Mouse (Mus musculus): ENCODE results near the gene Rusc1. TPM values are rescaled to one million over a fixed set of nuclear protein-coding genes. Genes with fewer than 3 reads are reported as not detected.

Gene Rusc1
- total RNA-seq (2021): 10 to 100 TPM; 19.2 to 23.2 TPM
- long read RNA-seq, experiment 1, partial matches to known transcripts: 12 of 19 reads
- long read RNA-seq, experiment 1, other reads (novel, unspliced or antisense): 2 of 19 reads
- long read RNA-seq, experiment 2, partial matches to known transcripts: 6 of 15 reads
- long read RNA-seq, experiment 2, other reads (novel, unspliced or antisense): 2 of 15 reads

DNA sequence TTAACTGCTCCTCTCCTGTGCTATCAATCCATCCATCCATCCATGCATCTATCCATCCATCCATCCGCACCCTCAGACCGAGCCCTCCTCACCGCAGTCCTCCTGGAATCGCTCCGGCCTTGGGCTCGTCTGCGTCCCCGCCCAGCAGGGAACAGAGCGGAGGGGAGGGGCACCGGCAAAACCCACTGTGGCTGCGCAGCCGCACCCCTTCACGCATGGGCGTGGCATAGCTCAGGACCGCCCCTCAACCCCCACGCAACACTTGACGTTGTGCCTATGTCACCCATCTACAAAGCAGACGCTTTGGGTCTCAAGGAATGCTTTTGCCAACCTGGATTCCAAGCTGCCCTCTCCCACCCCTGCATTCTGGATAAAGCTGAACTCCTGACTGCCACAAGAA, at the start of gene Rusc1:
TSS of gene Rusc1 (minus strand) at position 137 of the 400 bp plus-strand sequence.
- peak; percentile 90 for DNase-seq

DNA sequence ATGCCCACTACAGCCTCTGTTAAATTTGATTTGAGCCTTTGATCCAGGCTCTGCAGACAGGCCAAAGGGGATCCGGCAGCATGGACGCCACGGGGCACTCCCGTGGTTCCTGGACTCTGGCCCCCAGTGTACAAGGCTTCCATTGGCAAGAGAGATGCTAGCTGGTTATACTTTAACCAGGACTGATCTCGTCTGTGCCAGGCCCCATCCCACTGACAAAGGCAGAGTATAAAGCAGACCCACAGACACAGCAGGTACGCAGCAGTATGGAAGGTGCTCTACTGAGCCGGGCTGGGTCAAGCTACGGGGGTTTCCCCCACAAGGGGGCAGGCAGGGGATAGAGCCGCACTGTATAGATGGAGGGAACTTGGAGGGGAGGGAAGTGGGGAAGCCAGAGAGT, 43.3 kb upstream of the Rusc1 start:
- DNase-seq: no peak

DNA sequence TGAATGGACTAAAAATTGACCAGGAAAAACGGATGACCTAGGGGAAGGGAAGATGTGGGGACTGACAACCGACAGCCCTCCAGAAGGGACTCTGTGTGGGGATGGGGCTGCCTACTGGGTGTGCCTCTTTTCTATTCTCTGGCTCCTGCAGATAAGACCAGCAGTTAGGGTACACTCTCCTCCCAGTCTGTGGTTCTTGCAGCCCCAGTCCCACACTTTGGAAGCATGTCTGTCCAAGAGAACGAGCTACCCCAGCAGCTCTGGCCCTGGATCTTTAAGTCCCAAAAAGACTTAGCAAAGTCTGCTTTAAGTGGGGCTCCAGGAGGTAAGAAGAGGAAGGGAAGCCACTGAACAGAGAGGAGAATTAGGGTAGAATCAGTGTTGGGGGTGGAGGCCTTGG, 42.8 kb upstream of the Rusc1 start, which contains the start of gene Pklr:
TSS of gene Pklr (plus strand) at position 185 of the 400 bp plus-strand sequence.
- no peak for DNase-seq

DNA sequence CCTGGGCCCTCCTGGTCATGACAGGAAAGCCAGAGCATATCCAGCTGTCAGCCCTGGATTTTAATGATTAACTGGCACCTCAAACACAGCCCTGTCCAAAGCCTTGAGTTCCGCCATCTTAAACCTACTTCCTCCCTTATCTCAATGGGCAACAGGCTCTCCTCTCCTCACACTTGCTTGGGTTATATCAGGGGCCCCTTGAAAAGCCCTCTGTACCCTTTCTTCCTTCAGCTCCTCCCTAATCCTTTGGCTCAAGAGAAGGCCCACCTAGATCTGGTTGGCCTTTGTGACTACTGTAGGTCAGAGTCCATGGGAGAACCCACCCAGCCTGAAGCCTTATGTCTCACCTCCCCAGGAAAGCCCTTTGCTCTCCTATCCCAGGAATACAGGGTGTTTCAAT, 40.6 kb upstream of the Rusc1 start:
- DNase-seq: no peak

DNA sequence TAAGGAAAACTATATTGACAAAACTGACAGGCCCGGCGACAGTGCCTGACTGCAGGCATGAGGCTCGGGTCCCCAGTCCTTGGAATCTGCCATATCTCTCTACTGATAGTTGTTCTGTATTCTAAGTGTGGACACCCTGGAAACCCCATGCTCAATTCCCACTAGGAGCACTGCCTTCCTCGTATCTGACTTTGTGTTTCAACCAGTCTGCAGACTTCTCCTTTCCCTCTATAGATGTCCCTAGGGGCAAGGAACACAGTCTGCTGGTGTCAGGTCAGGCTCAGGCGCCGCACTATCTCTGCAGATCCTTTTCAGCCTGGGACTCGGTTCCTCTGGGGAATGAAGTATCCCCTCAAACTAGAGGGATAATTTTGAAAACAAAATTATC, 39.9 kb upstream of the Rusc1 start:
- no peak for DNase-seq

DNA sequence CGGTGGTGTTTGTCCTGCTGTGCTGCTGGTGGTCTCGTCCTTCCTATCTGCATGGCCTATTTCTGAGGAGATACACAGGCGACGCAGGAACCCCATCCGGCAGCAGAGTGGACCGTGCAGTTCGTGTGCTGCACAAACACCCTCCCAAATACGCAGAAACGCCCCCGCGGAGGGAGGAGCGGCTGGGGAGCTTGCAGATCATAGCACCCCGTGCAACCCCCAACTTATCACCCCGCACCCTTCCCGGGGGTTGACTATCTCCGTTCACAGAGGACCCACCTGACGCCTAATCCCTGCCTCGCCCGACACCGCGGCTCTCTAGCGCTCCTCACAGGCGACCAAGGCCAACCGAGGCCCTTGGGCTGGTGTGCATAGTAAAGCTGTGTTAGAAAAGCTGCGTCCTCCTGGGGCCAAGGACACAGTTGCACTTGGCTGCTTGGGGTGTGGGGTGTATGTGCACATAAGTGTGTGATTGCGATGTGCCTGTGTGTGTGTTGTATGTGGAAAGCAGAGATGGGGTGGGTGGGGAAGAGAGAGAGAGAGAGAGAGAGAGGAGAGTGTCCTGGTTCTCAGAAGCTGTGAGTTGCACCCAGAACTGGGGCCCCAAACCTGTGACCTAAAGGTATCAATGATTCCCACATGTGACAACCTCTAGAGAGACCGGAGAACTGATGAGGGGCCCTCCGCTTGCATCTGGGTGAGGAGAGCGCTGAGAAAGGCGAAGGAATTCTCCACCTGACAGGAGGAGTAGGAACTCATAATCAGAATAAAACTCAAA, 39.4 kb upstream of the Rusc1 start:
- peak; percentile 70 for DNase-seq

DNA sequence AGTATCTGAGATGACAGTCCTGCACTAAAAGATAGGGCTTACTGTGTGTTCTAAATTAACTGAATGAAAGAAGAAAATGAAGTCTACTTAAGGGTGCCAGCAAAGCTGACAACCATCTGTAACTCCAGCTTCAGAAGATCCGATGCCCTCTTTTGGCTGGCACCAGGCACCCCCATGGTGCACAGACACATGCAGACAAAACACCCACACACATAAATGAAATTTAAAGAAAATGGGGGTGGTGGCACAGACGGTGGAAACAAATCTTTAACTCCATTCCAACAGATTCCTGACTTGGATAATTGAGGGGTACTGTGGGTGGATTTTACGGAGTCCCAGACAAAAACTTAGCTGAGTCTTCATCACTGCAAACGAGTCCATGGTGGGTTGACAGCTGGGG, 38.7 kb upstream of the Rusc1 start:
- no peak for DNase-seq

DNA sequence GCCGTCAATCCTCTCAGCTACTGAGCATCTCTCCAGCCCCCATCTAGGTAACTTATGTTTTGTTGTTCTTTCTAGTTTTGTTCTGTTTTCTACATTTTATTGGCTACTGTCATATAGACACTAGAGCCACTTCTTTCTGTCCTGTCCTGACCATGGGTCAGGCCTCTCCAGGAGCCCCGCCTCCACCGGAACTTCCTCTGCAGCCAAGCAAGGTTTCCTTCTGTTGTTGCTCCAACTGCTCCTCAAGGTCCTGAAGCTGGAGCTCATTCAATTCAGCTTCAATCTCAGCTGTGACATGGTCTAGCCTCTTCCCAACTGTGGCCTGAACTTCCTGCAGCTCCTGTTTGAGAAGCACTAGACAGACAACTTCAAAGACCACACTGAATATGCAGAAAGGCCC, 36.8 kb upstream of the Rusc1 start:
- peak; percentile 37 for DNase-seq

DNA sequence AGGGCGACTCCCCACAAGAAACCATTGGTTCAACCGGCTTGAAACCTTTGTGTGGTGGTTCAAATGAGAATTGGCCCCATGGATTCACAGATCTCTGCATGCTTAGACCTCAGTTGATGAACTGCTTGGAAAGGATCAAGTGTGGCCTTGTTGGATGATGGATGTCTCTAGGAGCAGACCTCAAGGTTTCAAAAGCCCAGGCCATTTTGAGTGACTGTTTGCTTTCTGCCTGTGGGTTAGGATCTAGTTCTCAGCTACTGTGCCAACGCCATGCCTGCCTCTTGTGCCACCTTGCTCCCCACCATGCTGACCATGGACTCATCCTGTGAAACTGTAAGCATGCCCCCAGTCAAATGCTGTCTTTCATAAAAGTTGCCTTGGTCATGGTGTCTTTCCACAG, 32.9 kb upstream of the Rusc1 start:
- DNase-seq: peak; percentile 18

DNA sequence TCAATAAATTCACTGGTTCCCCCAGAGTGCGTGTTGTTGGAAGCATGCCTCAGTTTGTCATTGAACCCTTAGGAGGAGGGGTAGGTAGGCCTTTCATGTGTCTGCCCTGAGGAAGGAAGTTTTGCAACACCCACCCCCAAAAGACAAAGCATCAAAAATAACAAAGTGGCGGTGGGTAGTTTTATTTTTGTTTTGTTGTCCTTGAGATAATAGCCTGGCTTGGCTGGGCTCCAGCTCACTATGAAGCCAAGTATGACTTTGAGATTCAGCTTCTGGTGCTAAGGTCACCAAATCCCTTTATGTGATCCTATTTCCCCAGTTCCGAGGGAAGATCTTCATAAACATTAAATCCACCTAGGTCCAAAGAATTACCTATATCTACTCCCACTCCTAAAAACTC, 31.1 kb upstream of the Rusc1 start:
- DNase-seq: peak; percentile 68

DNA sequence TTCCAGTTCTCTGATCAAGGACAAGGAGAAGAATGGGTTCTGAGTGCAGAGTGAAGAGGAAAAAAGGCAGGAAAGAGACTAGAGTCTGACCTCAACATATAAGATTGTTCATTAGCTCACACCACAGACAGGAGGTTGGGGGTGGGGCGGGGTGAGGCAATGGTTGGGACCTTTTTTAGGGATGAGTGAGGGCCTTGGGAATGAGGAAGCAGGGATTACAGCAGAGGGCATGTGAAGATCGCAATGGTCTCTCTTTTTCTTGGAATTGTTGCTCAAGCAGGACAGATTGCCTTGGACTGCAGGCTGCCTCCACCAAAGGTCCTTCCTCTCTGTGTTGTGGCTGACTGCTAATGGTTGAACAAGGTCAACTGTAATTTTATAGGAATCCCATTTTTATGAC, 30.2 kb upstream of the Rusc1 start:
- peak; percentile 67 for DNase-seq

DNA sequence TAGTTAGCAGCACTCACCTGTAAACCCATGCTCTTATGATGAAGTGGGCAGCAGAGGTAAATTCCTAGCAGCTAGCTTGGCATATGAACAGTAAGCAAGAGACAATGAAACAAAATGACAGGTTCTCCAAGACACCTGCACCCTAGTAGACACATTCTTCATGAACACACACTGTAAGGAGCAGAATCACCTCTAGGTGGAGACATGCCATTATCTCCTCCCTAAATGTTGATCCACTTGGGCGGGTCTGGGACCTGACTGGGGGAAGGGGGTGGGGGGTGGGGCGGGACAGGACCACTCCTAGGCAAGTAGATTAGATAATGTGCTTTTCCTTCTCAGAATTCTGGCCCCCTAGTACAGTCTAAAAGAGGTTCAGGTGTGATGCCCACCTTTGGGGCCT, 22.4 kb upstream of the Rusc1 start:
- no peak for DNase-seq

DNA sequence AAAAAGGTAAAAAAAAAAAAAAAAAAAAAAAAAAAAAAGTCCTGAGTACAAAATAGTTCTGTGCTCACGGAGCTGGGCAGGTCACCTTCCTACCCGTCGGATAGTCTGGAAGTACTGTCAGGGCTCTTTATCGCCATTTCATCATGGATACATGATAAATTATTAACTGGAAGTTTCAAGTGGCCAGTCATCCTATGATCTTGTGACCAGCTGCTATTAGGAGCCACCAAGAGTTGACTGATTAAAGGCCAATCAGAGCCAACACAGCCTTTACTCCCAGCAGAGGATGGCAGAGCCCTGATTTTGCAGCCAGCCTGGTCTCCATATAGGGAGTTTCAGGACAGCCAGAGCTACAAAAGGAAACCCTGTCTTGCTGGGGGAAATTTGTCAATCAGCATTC, 19.9 kb upstream of the Rusc1 start:
- no peak for DNase-seq

DNA sequence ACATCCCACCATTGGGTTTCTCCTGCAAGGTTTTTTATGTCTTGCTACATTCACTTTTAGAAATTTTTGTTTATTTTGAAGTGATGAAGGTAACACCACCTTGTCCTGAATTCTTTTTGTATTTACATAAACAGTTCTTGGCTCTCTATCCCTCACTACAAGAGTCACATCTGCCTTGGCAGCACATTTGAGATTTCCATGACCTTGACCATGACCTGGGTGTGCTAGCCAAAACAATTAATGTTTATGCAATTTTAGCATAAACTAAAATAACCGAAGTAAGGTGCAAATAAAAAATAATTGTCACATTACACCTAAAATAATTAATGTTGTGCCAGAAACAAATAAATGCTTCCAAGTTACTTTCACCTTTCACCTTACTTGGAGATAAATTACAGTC, 15.0 kb upstream of the Rusc1 start:
- peak; percentile 57 for DNase-seq

DNA sequence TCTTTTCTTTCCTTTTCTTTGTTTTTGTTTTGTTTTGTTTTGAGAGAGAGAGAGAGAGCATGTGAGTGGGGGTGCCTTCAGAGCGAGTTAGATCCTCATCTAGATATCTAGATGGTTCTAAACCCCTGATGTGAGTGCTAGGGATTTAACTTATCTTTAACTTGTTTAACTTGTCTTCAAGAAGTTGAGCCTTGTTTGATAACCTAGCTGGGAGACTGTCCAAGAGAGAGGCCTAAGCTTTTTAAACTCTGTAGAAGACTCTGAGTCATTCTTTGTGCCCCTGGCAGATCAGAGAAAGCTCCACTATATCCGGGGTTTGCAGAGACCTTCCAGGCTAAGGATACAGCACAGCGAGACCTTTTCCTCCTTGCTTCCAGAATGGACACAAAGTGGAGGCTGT, 14.4 kb upstream of the Rusc1 start:
- DNase-seq: no peak

DNA sequence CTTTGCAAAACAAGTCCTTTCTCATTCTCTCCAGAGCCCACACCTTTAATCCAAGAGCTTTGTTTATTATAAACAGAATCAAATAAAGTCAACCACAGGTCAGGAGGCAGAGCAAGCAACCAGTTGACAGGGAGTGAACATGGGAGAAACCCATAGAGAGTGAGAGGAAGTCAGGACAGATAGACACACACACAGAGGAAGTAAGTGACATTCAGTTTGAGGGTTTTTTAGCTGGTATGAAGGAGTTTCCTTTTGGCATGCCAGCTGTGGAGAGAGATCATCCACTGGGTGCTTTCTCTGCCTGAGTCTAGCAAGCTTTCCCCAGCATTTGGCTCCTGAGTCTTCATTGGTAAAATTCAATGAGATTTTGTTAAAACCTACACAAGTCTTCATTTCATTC, 13.8 kb upstream of the Rusc1 start:
- no peak for DNase-seq

DNA sequence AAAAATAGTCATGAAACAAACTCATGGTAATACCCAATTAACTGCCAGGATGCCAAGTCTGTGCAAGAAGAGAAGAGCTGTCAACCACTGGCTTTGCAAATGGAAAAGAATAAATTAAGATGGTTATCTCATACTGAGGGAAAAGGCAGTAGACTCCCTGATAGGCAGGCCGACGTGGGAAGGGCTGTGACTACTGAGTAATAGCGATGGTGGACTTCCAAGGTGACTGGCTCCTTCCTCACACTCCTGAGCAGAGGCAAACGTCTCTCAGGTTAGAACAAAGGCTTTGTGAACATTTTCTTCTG, 10.1 kb upstream of the Rusc1 start:
- DNase-seq: no peak

DNA sequence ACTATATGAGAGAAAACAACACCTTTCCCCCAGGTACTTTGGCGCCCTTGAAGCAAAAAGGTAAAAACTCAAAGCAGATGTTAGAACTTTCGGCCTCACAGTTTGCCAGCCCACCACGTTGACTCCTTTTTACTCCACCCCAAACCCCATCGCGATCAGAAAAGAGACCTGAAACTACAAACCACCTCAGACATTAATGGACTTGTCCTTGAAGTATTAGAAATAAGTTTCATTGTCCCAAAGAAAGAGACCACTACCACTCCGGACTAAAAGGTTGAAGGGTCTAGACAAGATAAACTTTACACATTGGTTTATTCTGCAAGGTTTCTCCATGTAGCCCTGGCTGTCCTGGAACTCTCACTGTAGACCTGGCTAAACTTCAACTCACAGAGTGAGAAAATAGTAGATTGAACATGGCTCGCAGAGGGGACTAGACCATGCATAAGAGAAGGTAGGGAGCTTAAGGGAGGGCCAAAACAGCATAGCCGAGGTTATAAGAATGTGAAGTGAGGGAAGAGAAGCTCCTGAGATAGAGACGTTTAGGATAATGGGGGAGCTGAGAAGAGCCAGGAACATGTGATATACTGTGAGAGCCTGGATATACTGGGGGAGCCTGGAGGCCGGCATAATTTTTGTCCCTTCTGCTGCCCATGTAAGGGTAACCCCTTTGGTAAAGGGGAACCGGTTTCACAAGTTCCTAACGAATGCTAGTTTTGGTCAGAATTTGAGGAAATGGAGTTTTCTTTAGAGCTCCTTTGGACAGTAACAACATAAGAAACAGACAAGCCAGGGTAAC, 9.6 kb upstream of the Rusc1 start:
- DNase-seq: no peak

DNA sequence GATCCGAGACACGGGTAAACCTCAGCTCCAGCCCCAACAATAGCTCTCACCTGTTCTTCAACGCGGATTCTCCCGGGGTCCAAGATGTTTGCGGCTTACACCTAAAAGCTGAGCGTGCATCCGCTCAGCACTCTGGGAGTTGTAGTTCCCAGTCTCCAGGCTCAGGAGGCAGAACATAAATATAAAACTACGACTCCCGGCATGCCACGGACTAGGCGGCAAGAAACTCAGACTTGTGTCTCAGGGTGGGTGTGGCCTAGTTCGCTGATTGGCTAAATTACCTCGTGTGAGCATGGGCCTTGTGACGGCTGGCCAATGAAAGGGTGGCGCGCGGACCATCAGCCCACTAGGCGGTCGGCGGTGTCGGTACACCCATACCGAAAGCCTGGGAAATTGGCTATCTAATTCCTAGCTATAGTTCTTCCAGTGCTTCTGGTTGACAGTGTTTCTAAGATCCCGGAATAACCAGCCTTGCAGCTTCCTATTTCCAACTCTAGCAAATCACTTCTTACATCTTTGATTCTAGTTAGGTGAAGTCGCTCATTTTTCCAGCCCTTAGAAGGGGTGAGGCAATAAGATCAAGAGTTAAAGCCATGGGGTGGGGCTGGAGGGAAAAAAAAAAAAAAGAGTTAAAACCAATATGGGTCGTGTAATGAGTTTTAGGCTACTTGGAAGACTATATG, 8.8 kb upstream of the Rusc1 start, which contains the start of gene Fdps:
TSS of gene Fdps (minus strand) at position 148 of the 683 bp plus-strand sequence.
- peak; percentile 94 for DNase-seq

DNA sequence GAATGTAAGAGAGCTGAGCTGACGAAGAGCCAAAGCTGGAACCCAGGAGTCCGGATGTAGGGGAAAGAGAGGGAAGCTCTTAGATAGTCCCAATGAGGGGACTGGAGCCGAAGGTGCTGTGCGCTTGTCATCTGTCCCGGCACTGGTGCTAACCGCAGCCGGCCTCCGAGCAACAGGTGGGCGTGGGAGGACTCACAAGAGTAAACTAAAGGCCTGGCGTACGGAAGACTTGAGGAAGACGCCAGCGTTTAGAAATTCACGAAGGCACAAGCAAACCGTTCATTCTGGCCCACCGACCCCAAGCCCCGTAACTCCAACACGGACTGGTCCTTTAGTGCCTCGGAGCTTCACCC, 8.3 kb upstream of the Rusc1 start:
- DNase-seq: no peak

DNA sequence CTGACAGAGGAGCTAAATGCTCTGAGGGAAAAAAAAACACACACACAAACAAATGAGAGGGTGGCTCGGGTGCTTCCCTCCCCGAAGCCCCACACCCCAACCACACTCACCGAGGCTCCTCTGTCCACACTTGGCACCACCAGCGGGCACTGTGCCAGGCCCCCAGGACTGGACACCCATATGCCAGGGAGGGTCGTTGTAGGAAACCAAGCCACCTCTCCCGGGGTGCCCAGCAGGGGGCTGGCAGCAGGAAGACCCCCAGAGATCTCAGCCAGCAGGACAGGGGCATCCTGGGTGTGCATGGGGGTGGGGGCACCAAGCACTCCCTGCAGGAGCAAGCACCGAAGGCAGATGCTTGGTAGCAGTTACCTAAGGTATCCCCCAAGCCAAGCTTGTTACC, 7.7 kb upstream of the Rusc1 start, which contains the start of gene Gm43738:
TSS of gene Gm43738 (minus strand) at position 289 of the 400 bp plus-strand sequence.
- DNase-seq: no peak

DNA sequence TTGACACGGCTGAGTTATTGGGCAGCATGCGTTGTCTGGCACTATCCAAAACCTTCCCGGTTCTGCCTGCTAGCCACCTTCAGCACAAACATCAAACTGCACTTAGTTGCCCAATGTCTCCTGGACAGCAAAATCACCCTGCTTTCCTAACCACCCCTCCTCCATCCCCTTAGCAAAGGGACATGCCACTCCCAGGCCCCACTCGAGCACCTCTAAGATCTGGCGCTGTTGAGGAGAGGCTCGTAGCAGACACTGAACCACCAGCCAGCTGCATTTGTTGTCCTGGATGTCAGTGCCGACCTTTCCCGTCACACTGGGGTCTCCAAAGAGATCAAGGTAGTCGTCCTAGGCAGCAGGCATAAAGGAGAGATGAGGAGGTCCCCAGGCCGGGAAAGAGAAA, 910 bp upstream of the Rusc1 start:
- DNase-seq: no peak

Measured in adrenal gland, postnatal 10 days (tissue).